Mouse (Mus musculus) lung, adult 10 weeks (tissue): ENCODE data around the gene Rpl36a. TPM values are rescaled to one million over a fixed set of nuclear protein-coding genes. Genes with fewer than 3 reads are reported as not detected.

Experiments used
- polyA plus RNA-seq: library from polyadenylated mRNA; stranded (reverse); fragments of 350-450 nt; fragmentation: Illumina TruSeq; extraction: RNeasy Lipid Tissue Mini Kit (QIAGEN cat#74804); gene quantifications from one replicate; pipeline ENCODE4 v1.2.3, GENCODE M21; 2014; ENCODE audit warnings: low read depth, low replicate concordance; ENCODE audit not compliant: insufficient read depth

Gene Rpl36a
- 1,091 TPM for polyA plus RNA-seq

DNA sequence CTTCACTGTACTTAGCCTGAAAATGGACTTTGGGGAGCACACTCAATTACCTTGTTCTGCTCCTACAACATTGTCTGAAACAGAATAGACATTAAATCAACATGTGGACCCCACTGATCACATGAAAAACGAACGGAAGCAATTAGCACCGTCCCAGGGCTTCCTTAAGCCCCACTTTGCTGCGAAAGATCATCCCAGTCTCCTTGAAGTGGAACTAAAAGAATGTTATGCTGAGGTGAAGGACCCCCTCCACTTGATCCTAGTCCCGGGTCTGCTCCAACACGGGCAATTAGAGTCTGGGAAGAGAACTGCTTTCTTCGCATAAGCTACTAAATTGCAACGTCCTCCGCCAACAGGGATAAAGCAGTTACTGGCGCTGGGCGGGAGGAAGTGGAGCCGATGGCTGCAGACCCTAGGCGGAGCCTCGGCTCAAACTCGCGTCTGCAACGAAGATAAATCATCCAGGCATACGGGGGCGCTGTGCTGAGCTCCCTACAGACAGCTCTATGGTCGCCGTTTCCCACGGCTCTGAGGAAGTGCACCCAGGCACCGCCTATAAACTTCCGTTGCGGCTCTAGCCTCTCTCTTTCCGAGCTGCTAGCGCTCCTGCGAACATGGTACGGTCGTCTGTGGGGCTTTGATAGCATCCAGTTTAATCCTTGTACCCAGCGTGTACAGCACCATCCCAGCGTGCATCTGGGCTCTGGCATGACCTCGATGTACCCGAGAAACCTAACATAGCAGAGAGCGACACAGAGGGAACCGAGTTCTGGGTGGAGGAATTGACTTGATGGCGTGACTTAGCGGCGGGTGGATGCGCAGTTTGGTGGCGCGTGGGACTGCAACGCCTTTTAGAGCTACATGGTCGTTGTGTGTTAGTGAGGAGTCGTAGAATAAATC lies at the start of gene Rpl36a:
TSS of gene Rpl36a (plus strand) at position 552 of the 900 bp plus-strand sequence.

DNA sequence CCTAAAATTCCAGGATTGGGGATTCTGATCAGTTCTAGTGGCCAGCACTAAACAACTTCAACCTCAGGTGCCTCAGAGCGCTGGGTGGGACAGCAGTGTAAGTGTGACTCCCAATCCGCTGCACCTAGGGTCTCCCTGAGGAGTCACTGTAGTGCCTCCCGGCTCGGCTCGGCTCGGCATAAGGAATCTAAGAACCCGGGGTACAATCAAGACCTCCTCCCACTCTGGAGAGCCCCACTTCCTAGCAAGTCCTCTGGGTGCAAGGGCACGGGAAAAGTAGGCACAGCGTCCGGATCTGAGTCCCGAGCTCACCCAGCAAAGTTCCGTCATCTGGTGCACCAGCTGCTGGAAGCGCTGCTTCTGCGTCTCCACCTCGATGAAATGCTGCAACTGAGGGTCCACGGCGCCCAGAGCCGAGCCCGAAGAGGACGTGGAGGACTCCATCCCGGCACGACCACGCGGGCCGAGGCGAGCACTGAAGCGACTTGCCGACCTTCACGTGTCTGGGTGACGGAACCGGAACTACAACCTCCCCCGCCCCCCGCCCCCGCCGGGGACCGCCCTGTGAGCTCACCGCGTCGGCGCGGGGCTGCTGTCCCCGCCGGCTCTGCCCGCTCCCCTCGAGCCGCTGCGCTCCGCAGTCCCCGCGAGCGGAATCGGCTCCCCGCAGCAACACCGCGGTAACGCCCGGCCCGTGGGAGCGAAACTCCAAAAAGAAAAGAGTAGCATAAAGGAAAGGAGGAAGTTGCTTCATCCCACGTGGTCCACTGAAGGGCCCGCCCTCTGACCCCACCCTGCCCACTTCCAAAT lies 44.1 kb upstream of the Rpl36a start, which contains the start of gene Timm8a1:
TSS of gene Timm8a1 (minus strand) at position 721 of the 810 bp plus-strand sequence.

DNA sequence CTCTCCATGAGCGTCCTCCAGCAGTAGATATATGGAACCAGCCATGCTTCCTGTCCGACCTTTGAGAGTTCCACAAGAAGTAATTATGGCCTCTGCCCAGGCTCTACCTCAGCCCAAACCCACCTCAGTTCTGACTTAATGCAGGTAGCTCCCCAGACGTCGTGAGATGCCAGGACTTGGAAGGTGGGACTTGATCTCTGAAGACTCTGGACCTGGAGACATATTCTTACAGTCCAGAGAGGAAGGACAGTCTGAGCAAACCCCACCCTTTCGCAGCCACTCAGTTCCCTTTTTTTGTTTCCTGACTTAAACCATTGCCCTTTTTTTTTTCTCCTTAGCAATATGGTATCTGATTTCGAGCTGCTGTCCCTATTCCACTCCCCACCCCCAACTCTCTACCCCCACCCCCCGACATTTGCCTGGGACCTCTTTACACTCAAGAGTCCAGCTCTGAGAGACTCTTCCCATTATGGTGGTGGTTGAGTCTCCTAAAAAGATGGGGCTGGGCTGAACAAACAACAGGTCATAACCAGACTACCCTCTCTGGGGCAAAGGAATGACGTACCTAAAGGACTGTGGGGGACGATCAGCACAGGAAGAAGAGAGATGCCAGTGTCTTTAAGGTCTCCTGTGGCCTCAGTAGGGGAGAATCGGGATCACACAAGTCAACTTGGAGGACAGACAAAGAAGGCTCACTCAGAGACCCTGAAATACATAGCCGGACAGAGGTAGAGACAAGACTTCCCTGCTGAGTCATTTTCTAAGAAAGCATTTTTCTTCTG lies 2.4 kb upstream of the Rpl36a start, which contains the start of gene Btk:
TSS of gene Btk (minus strand) at position 683 of the 782 bp plus-strand sequence.

DNA sequence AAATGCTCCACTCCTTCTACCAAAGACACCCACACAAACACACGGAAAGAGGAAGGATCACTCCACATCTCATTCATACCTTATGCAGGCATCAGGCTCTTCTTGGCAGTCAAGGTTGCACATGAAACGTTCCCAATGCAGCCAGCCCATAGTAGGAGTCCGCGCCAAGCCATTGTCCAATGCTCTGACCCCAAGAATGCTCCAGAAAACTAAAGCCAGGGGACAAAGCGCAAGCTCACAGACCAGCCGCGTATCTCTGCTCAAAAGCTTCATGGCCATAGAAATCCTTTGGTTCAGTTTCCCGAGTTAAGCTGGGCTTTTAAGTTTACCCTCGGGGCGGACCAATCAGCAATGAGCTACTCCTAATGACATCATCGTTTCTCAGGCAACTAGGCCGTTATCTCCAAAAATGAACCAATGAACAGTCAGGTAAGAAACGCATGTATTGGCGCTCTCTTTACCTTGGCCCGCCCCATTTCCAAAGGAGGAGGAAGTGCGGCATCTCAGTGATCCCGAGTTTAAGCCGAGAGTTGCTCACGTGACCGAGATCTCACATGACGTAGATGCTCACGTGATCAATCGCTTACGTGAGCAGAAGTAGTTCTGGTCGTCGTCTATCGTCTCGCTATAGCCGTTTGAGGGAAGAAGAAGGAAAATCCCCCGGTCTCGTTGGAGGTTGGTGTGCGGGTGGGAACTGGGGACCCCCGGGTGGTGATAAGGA lies 15.4 kb downstream of the Rpl36a start, which contains the start of the genes Gla and Hnrnph2:
TSS of gene Gla (minus strand) at position 467 of the 721 bp plus-strand sequence.
TSS of gene Hnrnph2 (plus strand) at position 521 of the 721 bp plus-strand sequence.

Other genes starting within 250 kb of the Rpl36a start
- gene Drp2, start 181.1 kb upstream of the Rpl36a start, polyA plus RNA-seq: 0.13 TPM
- gene Taf7l, start 109.2 kb upstream of the Rpl36a start, polyA plus RNA-seq: not detected
- gene Timm8a1, start 43.8 kb upstream of the Rpl36a start, polyA plus RNA-seq: 11.1 TPM
- gene Btk, start 2.1 kb upstream of the Rpl36a start, polyA plus RNA-seq: 9.2 TPM
- gene Gla, start 15.5 kb downstream of the Rpl36a start, polyA plus RNA-seq: 5.5 TPM
- 56.6 TPM for gene Hnrnph2, start 15.5 kb downstream of the Rpl36a start, polyA plus RNA-seq
- gene Armcx4, start 100.9 kb downstream of the Rpl36a start, polyA plus RNA-seq: 2.6 TPM
- 13.4 TPM for gene Armcx1, start 132.3 kb downstream of the Rpl36a start, polyA plus RNA-seq
- gene Armcx6, start 165.8 kb downstream of the Rpl36a start, polyA plus RNA-seq: 4.5 TPM
- gene Armcx3, start 170.9 kb downstream of the Rpl36a start, polyA plus RNA-seq: 21.1 TPM
- gene Armcx2, start 223.6 kb downstream of the Rpl36a start, polyA plus RNA-seq: 13.4 TPM